Mouse (Mus musculus) brain, adult 2 months (tissue): ENCODE data around the gene Fpr-rs3.

Experiments
- DNase-seq: peaks from one replicate; pipeline ENCODE4 v3.0.0; 2011; ENCODE audit warnings: low read depth, low spot score

Gene Fpr-rs3

DNA sequence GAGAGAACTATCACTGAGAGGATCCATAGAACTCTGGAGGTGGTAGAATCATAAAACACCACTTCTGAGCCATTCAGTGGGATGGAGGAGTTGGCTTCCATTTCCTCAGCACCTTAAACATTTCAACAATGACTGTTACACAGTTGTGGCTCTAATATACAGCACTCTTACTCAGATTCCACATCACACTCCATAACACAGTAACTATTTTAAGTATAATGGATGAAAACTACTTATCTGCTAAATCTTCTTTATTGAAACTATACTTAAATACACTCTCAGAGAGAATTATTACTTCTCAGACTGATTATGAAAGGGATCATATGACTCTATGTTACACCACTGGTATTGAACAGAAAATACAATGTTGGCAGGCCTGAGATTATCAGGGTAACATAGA is at the start of gene Fpr-rs3:
TSS of gene Fpr-rs3 (minus strand) at position 101 of the 400 bp plus-strand sequence.
- DNase-seq = no peak

DNA sequence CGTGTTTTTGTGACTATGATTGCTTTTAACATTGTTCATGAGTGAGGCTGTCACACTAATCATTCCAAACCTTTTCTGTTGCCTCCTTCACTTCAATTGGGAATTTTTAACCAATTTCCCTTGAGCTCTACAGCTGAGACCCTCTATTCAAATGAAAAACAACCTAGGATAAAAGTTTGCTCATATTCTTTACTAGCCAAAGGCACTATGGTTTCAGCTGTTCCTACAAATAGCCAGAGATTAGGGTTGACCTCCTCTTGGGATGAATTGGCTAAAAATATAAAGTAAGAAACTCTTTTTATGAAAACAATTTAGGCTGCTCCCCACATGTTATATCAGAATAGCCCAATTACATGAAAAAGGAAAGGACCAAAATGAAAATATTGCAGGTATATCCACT is 28.4 kb downstream of the Fpr-rs3 start, which contains the start of gene Vmn2r110:
TSS of gene Vmn2r110 (minus strand) at position 101 of the 400 bp plus-strand sequence.
- DNase-seq = no peak
